Mouse (Mus musculus): ENCODE data around the gene Hint2. TPM values are rescaled to one million over a fixed set of nuclear protein-coding genes. Genes with fewer than 3 reads are reported as not detected.

Gene Hint2
- total RNA-seq, 1 experiment: 46.0 TPM

GRCm38 (mm10) chr4:43629106-43629817, 27.0 kb downstream of the Hint2 start:
- H3K27ac ChIP-seq (ENCODE audit: insufficient read depth, low read depth, low read length, poor library complexity, severe bottlenecking): no peak overlapping the region
- no peak for TF ChIP-seq HCFC1 (IDR thresholded peaks at IDR 0.05; ENCODE audit: borderline replicate concordance, insufficient read depth, low read length)
- 0 out of 2 replicates have a peak, but pooled peaks have one; percentile 31 for TF ChIP-seq MAFK (IDR thresholded peaks at IDR 0.05; ENCODE audit: insufficient read depth, low read depth, low read length)
- peak; percentile 93 for TF ChIP-seq CHD2 (IDR thresholded peaks at IDR 0.05; ENCODE audit: low read depth, low read length)
- H3K36me3 ChIP-seq (ENCODE audit: control insufficient read depth, insufficient read depth, low read length, poor library complexity, severe bottlenecking): no peaks in the 10 kb centered on the region
- H3K4me3 ChIP-seq (ENCODE audit: insufficient read depth in 1 of 2, low read depth in 1 of 2, low read length in 2 of 2, poor library complexity in 1 of 2, severe bottlenecking in 1 of 2): no peak overlapping the region
- H3K4me1 ChIP-seq (ENCODE audit: control insufficient read depth in 2 of 2, insufficient read depth in 2 of 2, low read length in 2 of 2, poor library complexity in 1 of 2): peaks cover 0 to 13% of the 10 kb centered on the region in 2 experiments; a peak in 1 of 4 replicates
- no peaks in the 10 kb centered on the region for H3K9me3 ChIP-seq (ENCODE audit: control insufficient read depth, insufficient read depth, low read depth, low read length)
- DNase-seq (ENCODE audit: low read depth, low spot score): no peak
- in situ Hi-C loops (cut with MboI; ENCODE audit: low sequenced_read_pairs in 2 of 2, unreplicated experiment in 2 of 2): no loop called here
- H3K9ac ChIP-seq (ENCODE audit: insufficient read depth, low read depth, low read length, poor library complexity, severe bottlenecking): peak overlapping the region; percentile 6; the same call in 1 of the 2 replicates

- Histone ChIP-seq H3K9ac (ENCODE audit: insufficient read depth, low read depth, low read length, poor library complexity, severe bottlenecking) (no peak overlapping the region), H3K36me3 (ENCODE audit: control insufficient read depth, insufficient read depth, low read length, poor library complexity, severe bottlenecking) (no peaks in the 10 kb centered on the region), H3K27ac (ENCODE audit: insufficient read depth, low read depth, low read length, poor library complexity, severe bottlenecking) (no peak overlapping the region), H3K9me3 (ENCODE audit: control insufficient read depth, insufficient read depth, low read depth, low read length) (no peaks in the 10 kb centered on the region), H3K4me3 (ENCODE audit: insufficient read depth in 1 of 2, low read depth in 1 of 2, low read length in 2 of 2, poor library complexity in 1 of 2, severe bottlenecking in 1 of 2) (no peak overlapping the region), H3K4me1 (ENCODE audit: control insufficient read depth in 2 of 2, insufficient read depth in 2 of 2, low read length in 2 of 2, poor library complexity in 1 of 2) (no peaks in the 10 kb centered on the region)
- in situ Hi-C loops (cut with MboI; ENCODE audit: low sequenced_read_pairs in 2 of 2, unreplicated experiment in 2 of 2): no loop called here
- no peak for DNase-seq (ENCODE audit: low read depth, low spot score)
- TF ChIP-seq CHD2 (IDR thresholded peaks at IDR 0.05; ENCODE audit: low read depth, low read length) (no peak), MAFK (IDR thresholded peaks at IDR 0.05; ENCODE audit: insufficient read depth, low read depth, low read length) (no peak), ZC3H11A (IDR thresholded peaks at IDR 0.05; ENCODE audit: borderline replicate concordance, low read depth, low read length) (no peak), ZNF384 (IDR thresholded peaks at IDR 0.05; ENCODE audit: low read depth, low read length) (no peak), HCFC1 (IDR thresholded peaks at IDR 0.05; ENCODE audit: borderline replicate concordance, insufficient read depth, low read length) (no peak)
Observed at GRCm38 (mm10) chr4:43620146-43620778, 36.0 kb downstream of the Hint2 start.

- TF ChIP-seq HCFC1 (IDR thresholded peaks at IDR 0.05; ENCODE audit: borderline replicate concordance, insufficient read depth, low read length) (no peak), CHD2 (IDR thresholded peaks at IDR 0.05; ENCODE audit: low read depth, low read length) (no peak), ZC3H11A (IDR thresholded peaks at IDR 0.05; ENCODE audit: borderline replicate concordance, low read depth, low read length) (no peak), MAFK (IDR thresholded peaks at IDR 0.05; ENCODE audit: insufficient read depth, low read depth, low read length) (no peak), ZNF384 (IDR thresholded peaks at IDR 0.05; ENCODE audit: low read depth, low read length) (no peak)
- no peak overlapping the region for H3K4me3 ChIP-seq (ENCODE audit: insufficient read depth in 1 of 2, low read depth in 1 of 2, low read length in 2 of 2, poor library complexity in 1 of 2, severe bottlenecking in 1 of 2)
- DNase-seq (ENCODE audit: low read depth, low spot score): no peak
- H3K36me3 ChIP-seq (ENCODE audit: control insufficient read depth, insufficient read depth, low read length, poor library complexity, severe bottlenecking): no peaks in the 10 kb centered on the region
- in situ Hi-C loops (cut with MboI; ENCODE audit: low sequenced_read_pairs in 2 of 2, unreplicated experiment in 2 of 2): no loop called here
- no peaks in the 10 kb centered on the region for H3K4me1 ChIP-seq (ENCODE audit: control insufficient read depth in 2 of 2, insufficient read depth in 2 of 2, low read length in 2 of 2, poor library complexity in 1 of 2)
- H3K9me3 ChIP-seq (ENCODE audit: control insufficient read depth, insufficient read depth, low read depth, low read length): no peaks in the 10 kb centered on the region
- no peak overlapping the region for H3K9ac ChIP-seq (ENCODE audit: insufficient read depth, low read depth, low read length, poor library complexity, severe bottlenecking)
- no peak overlapping the region for H3K27ac ChIP-seq (ENCODE audit: insufficient read depth, low read depth, low read length, poor library complexity, severe bottlenecking)
Observed at GRCm38 (mm10) chr4:43613060-43613730, 43.1 kb downstream of the Hint2 start.

- no peaks in the 10 kb centered on the region for H3K4me1 ChIP-seq (ENCODE audit: control insufficient read depth in 2 of 2, insufficient read depth in 2 of 2, low read length in 2 of 2, poor library complexity in 1 of 2)
- no peak for TF ChIP-seq HCFC1 (IDR thresholded peaks at IDR 0.05; ENCODE audit: borderline replicate concordance, insufficient read depth, low read length)
- no peak for TF ChIP-seq ZC3H11A (IDR thresholded peaks at IDR 0.05; ENCODE audit: borderline replicate concordance, low read depth, low read length)
- no peak for TF ChIP-seq CHD2 (IDR thresholded peaks at IDR 0.05; ENCODE audit: low read depth, low read length)
- no peak for TF ChIP-seq MAFK (IDR thresholded peaks at IDR 0.05; ENCODE audit: insufficient read depth, low read depth, low read length)
- no peak for TF ChIP-seq ZNF384 (IDR thresholded peaks at IDR 0.05; ENCODE audit: low read depth, low read length)
- no peak for DNase-seq (ENCODE audit: low read depth, low spot score)
- no peaks in the 10 kb centered on the region for H3K36me3 ChIP-seq (ENCODE audit: control insufficient read depth, insufficient read depth, low read length, poor library complexity, severe bottlenecking)
- no peak overlapping the region for H3K27ac ChIP-seq (ENCODE audit: insufficient read depth, low read depth, low read length, poor library complexity, severe bottlenecking)
- in situ Hi-C loops (cut with MboI; ENCODE audit: low sequenced_read_pairs in 2 of 2, unreplicated experiment in 2 of 2): no loop called here
- H3K9me3 ChIP-seq (ENCODE audit: control insufficient read depth, insufficient read depth, low read depth, low read length): no peaks in the 10 kb centered on the region
- H3K4me3 ChIP-seq (ENCODE audit: insufficient read depth in 1 of 2, low read depth in 1 of 2, low read length in 2 of 2, poor library complexity in 1 of 2, severe bottlenecking in 1 of 2): no peak overlapping the region
- H3K9ac ChIP-seq (ENCODE audit: insufficient read depth, low read depth, low read length, poor library complexity, severe bottlenecking): no peak overlapping the region
Observed at GRCm38 (mm10) chr4:43612534-43612933, 43.7 kb downstream of the Hint2 start.

Data from ES-E14 (cell line).